Mouse (Mus musculus) heart, embryonic 12.5 days (tissue): ENCODE measurements around the gene Mtmr10. TPM values are rescaled to one million over a fixed set of nuclear protein-coding genes. Genes with fewer than 3 reads are reported as not detected.

Experiments used
- ATAC-seq: fragments of 200-750 bp; cut with Nextera tagmentation; 2 replicates; pipeline ENCODE4 v1.8.0; 2017; ENCODE audit warnings: moderate TSS enrichment, moderate library complexity; ENCODE audit not compliant: insufficient number of reproducible peaks, low FRiP score
- H3K27ac ChIP-seq: fragments of 300-500 bp; sonication (generic); 2 replicates; pipeline ENCODE4 v1.5.1; 2016; ENCODE audit warnings: mild to moderate bottlenecking, moderate library complexity; ENCODE audit not compliant: poor library complexity, severe bottlenecking
- H3K27me3 ChIP-seq: fragments of 300-500 bp; sonication (generic); replicated peaks from 2 replicates; pipeline ENCODE4 v1.6.1; 2016; ENCODE audit warnings: mild to moderate bottlenecking, moderate library complexity
- H3K36me3 ChIP-seq: fragments of 300-500 bp; sonication (generic); 2 replicates; pipeline ENCODE4 v1.6.1; 2016; ENCODE audit warnings: mild to moderate bottlenecking, moderate library complexity
- H3K4me1 ChIP-seq: fragments of 300-500 bp; sonication (generic); replicated peaks from 2 replicates; pipeline ENCODE4 v1.6.1; 2016; ENCODE audit warnings: mild to moderate bottlenecking
- H3K4me2 ChIP-seq: fragments of 300-500 bp; sonication (generic); 2 replicates; pipeline ENCODE4 v1.6.1; 2016; ENCODE audit warnings: mild to moderate bottlenecking, moderate library complexity
- H3K4me3 ChIP-seq: fragments of 300-500 bp; sonication (generic); 2 replicates; pipeline ENCODE4 v1.5.1; 2016; ENCODE audit warnings: mild to moderate bottlenecking
- H3K9ac ChIP-seq: fragments of 300-500 bp; sonication (generic); 2 replicates; pipeline ENCODE4 v1.6.1; 2016; ENCODE audit warnings: mild to moderate bottlenecking, moderate library complexity
- H3K9me3 ChIP-seq: fragments of 300-500 bp; sonication (generic); replicated peaks from 2 replicates; pipeline ENCODE4 v1.6.1; 2016; ENCODE audit warnings: mild to moderate bottlenecking, moderate library complexity
- WGBS: fragments of 180-500 bp; shearing (Covaris S2); methylation state at CpG from one replicate; pipeline ENCODE4 v1.1.7; 2016; 5-methylcytosine and 5-hydroxymethylcytosine counted together
- polyA plus RNA-seq: library from polyadenylated mRNA; unstranded; fragments of >200 nt; fragmentation: Nextera tagmentation; extraction: Ambion mirVana; gene quantifications from 2 replicates; pipeline ENCODE4 v1.2.1, GENCODE M21; 2016

Gene Mtmr10
- polyA plus RNA-seq, 1 experiment from 2014 or later: 7.8 TPM

DNA sequence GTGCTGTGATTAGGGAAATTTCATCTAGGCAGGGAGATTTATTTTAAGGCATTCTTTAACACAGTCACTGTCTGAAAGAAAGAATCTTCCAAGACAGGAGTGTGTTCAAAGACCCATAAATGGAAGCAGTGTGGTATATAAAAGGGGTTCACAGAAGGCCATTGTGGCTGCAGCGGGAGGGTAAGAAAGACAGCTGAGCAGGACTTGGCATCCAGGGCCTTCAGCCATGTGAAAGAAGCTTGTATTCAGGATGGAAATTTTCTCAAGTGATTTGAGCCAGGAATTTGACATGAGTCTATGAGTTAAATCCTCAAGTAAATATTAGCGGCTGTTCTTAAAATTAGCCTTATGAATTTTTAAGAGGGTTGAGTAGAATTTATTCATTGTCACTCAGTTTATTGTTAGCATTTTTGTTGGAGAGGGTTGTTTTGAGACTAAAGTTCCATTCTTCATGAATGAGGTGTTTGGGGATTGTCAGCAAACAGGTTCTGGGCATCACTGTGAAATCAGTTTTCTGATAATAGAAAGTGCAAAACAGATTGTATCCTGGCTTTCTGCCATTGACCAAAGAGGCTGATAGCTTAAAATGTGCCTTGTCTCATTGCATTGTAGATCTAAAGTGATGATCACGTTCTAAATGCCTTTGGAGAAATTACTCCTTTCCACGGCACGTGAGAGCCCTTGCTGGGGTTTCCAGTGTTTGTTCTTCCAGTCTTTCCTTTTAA lies 9.0 kb downstream of the Mtmr10 start:
- H3K4me1 ChIP-seq: no peaks in the 10 kb centered on the region
- H3K36me3 ChIP-seq: peaks cover 13% of the 10 kb centered on the region
- no peak overlapping the region for H3K4me2 ChIP-seq
- H3K4me3 ChIP-seq: no peak overlapping the region
- no peak for ATAC-seq
- no peaks in the 10 kb centered on the region for H3K27me3 ChIP-seq
- no peak overlapping the region for H3K27ac ChIP-seq
- 72% methylated on average over 5 of the region's 5 CpGs for WGBS
- no peak overlapping the region for H3K9ac ChIP-seq
- H3K9me3 ChIP-seq: no peaks in the 10 kb centered on the region

DNA sequence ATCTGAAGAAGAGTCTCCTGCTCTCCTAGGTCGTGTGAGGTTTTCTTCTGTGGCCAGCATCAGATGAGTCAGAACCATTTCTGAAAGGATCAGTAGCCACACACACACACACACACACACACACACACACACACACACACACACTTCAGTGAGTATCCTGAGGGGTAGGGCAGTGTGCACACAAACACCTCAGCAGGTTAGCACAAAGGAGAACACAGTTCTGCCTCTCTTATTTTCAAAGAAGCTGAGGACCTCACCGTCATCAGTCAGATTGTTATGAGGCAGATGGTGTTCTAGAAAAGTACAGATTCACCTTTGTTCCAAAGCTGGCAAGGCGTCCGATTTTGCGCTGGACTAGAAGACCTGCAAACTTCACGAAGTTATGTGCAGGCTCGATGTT lies 22.8 kb downstream of the Mtmr10 start:
- H3K27me3 ChIP-seq: no peaks in the 10 kb centered on the region
- no peaks in the 10 kb centered on the region for H3K4me1 ChIP-seq
- no peak for ATAC-seq
- no peak overlapping the region for H3K4me2 ChIP-seq
- no peak overlapping the region for H3K4me3 ChIP-seq
- no peaks in the 10 kb centered on the region for H3K9me3 ChIP-seq
- WGBS: 83% methylated on average over 7 of the region's 7 CpGs
- H3K36me3 ChIP-seq: peaks cover 22% of the 10 kb centered on the region
- no peak overlapping the region for H3K9ac ChIP-seq
- H3K27ac ChIP-seq: no peak overlapping the region

DNA sequence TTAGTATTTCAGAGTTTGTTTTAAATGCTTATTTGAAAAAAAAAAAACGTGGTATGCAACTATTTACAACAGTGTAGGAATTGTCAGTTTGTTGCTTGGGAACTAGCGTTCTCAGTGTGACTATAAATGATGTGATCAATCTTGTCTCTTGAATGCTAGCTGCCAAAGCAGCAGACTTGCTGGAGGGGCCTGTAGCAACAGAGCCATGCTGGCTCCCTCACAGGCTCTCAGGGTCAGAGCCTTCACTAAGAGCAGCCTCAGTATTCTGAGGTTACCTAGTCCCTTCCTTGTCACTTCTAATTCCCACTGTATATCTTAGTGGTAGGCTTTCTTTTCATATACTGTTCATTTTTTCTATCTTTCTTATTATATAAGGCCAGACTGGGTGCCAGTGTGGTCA lies 23.3 kb downstream of the Mtmr10 start:
- 68% methylated on average over 2 of the region's 2 CpGs for WGBS
- no peak for ATAC-seq
- Histone ChIP-seq H3K4me1 (no peaks in the 10 kb centered on the region), H3K36me3 (peaks cover 25% of the 10 kb centered on the region), H3K4me3 (no peak overlapping the region), H3K27ac (no peak overlapping the region), H3K9me3 (no peaks in the 10 kb centered on the region), H3K4me2 (no peak overlapping the region), H3K9ac (no peak overlapping the region), H3K27me3 (no peaks in the 10 kb centered on the region)

DNA sequence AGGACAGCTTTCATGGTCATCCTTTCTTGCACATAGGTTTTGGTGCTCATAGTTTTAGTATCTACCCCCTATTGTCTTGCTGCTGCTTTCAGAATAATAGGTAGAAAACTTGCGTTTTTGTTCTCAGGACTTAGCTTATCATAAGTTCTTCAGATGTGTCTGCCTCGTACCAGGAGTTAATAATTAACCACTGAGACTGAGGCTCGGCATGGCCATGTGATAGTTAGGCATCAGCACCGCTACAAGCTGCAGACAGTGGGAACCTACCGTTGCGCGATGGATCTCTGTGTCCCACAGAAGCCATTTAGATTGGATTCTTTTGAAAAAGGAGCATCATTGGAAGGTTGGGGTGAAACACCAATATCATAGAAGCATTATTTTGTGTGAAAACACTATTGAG lies 25.4 kb downstream of the Mtmr10 start:
- no peak overlapping the region for H3K4me3 ChIP-seq
- 90% methylated on average over 7 of the region's 7 CpGs for WGBS
- ATAC-seq: no peak
- H3K27me3 ChIP-seq: no peaks in the 10 kb centered on the region
- H3K4me2 ChIP-seq: no peak overlapping the region
- H3K4me1 ChIP-seq: no peaks in the 10 kb centered on the region
- no peak overlapping the region for H3K27ac ChIP-seq
- no peak overlapping the region for H3K9ac ChIP-seq
- no peaks in the 10 kb centered on the region for H3K9me3 ChIP-seq
- peaks cover 35% of the 10 kb centered on the region for H3K36me3 ChIP-seq

DNA sequence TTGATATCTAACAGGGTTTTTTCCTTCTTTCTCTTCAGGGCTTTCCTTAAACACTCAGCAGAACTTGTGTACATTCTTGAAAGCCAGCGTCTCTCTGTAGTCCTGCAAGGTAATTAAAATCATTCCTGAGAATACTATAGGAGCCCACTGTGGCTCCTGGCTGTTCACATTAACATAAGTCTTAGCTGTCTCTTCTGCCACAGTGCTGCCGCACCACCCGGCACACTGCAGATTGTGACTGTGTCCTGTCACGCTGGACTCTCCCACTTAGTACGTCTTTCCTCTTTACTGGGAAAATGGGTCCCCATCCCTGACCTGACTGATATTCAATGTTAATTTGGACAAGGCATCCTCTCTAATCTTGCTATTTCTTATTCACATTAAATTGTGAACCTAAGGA lies 33.7 kb downstream of the Mtmr10 start:
- H3K9me3 ChIP-seq: no peaks in the 10 kb centered on the region
- whole genome bisulfite sequencing: 89% methylated on average over 5 of the region's 5 CpGs
- H3K4me1 ChIP-seq: no peaks in the 10 kb centered on the region
- H3K27me3 ChIP-seq: no peaks in the 10 kb centered on the region
- no peak overlapping the region for H3K9ac ChIP-seq
- no peak for ATAC-seq
- H3K36me3 ChIP-seq: peaks cover 39% of the 10 kb centered on the region
- H3K4me3 ChIP-seq: no peak overlapping the region
- no peak overlapping the region for H3K4me2 ChIP-seq
- H3K27ac ChIP-seq: no peak overlapping the region

- Histone ChIP-seq H3K27me3 (no peaks in the 10 kb centered on the region), H3K4me1 (no peaks in the 10 kb centered on the region), H3K4me2 (no peak overlapping the region), H3K9me3 (no peaks in the 10 kb centered on the region), H3K4me3 (no peak overlapping the region), H3K27ac (no peak overlapping the region), H3K9ac (no peak overlapping the region), H3K36me3 (peaks cover 37% of the 10 kb centered on the region)
- WGBS: 84% methylated on average over 4 of the region's 4 CpGs
- ATAC-seq: no peak
Measured at GRCm38 (mm10) chr7:64321658-64322057, 34.2 kb downstream of the Mtmr10 start.

- Histone ChIP-seq H3K9ac (no peak overlapping the region), H3K36me3 (peaks cover 27% of the 10 kb centered on the region), H3K4me3 (no peak overlapping the region), H3K27me3 (no peaks in the 10 kb centered on the region), H3K4me1 (no peaks in the 10 kb centered on the region), H3K4me2 (no peak overlapping the region), H3K9me3 (no peaks in the 10 kb centered on the region), H3K27ac (no peak overlapping the region)
- no peak for ATAC-seq
- WGBS: 21% methylated on average over 1 of the region's 1 CpGs
Measured at GRCm38 (mm10) chr7:64326892-64327291, 39.4 kb downstream of the Mtmr10 start.

DNA sequence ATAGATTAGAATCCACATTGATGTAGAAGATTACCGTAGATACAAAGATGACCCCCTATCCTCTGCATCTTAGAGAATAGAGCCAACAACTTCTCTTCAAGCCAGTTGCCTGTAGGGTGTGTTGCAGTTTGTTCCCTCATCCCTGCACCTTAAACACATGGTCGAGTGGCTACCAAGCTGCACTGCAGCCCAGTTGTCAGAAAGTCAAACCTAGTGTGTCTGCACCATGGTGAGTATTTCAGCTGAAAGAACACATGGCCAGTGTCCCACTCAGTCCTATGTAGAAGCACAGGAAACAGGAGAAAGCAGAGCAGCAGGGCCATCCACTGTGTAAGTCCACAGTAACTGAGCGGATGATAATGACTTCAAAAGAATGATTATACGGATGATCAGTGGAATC lies 40.0 kb downstream of the Mtmr10 start:
- Histone ChIP-seq H3K27ac (no peak overlapping the region), H3K27me3 (no peaks in the 10 kb centered on the region), H3K36me3 (peaks cover 29% of the 10 kb centered on the region), H3K4me2 (no peak overlapping the region), H3K4me1 (no peaks in the 10 kb centered on the region), H3K9me3 (no peaks in the 10 kb centered on the region), H3K9ac (no peak overlapping the region), H3K4me3 (no peak overlapping the region)
- no peak for ATAC-seq
- 84% methylated on average over 4 of the region's 4 CpGs for WGBS

GRCm38 (mm10) chr7:64331309-64331708 lies 43.9 kb downstream of the Mtmr10 start:
- WGBS: 86% methylated on average over 3 of the region's 3 CpGs
- no peak for ATAC-seq
- Histone ChIP-seq H3K36me3 (peaks cover 47% of the 10 kb centered on the region), H3K4me3 (no peak overlapping the region), H3K4me2 (no peak overlapping the region), H3K9me3 (no peaks in the 10 kb centered on the region), H3K27me3 (no peaks in the 10 kb centered on the region), H3K27ac (no peak overlapping the region), H3K4me1 (no peaks in the 10 kb centered on the region), H3K9ac (no peak overlapping the region)

- no peak for ATAC-seq
- H3K9ac ChIP-seq: no peak overlapping the region
- no peak overlapping the region for H3K27ac ChIP-seq
- H3K27me3 ChIP-seq: no peaks in the 10 kb centered on the region
- no peaks in the 10 kb centered on the region for H3K4me1 ChIP-seq
- 96% methylated on average over 1 of the region's 1 CpGs for WGBS
- peaks cover 57% of the 10 kb centered on the region for H3K36me3 ChIP-seq
- no peak overlapping the region for H3K4me2 ChIP-seq
- no peak overlapping the region for H3K4me3 ChIP-seq
- H3K9me3 ChIP-seq: no peaks in the 10 kb centered on the region
Measured at GRCm38 (mm10) chr7:64332686-64333085, 45.2 kb downstream of the Mtmr10 start.

GRCm38 (mm10) chr7:64347813-64348212 lies 60.4 kb downstream of the Mtmr10 start:
- Histone ChIP-seq H3K4me1 (no peaks in the 10 kb centered on the region), H3K27me3 (no peaks in the 10 kb centered on the region), H3K9ac (no peak overlapping the region), H3K27ac (no peak overlapping the region), H3K9me3 (no peaks in the 10 kb centered on the region), H3K36me3 (peaks cover 52% of the 10 kb centered on the region), H3K4me3 (no peak overlapping the region), H3K4me2 (no peak overlapping the region)
- ATAC-seq: no peak
- WGBS: 83% methylated on average over 1 of the region's 1 CpGs
